Mouse (Mus musculus) small intestine, adult 2 months (tissue): ENCODE data around the gene Zfp563. TPM values are rescaled to one million over a fixed set of nuclear protein-coding genes. Genes with fewer than 3 reads are reported as not detected.

Experiments
- H3K27ac ChIP-seq: fragments of 200-500 bp; 2 replicates; pipeline ENCODE4 v1.5.1; 2012; ENCODE audit warnings: low read depth, low read length, control low read depth, inconsistent platforms; ENCODE audit not compliant: insufficient read depth
- H3K27me3 ChIP-seq: fragments of 200-500 bp; 2 replicates; pipeline ENCODE4 v1.6.1; 2012; ENCODE audit warnings: mild to moderate bottlenecking, moderate library complexity, low read length, inconsistent platforms; ENCODE audit not compliant: control insufficient read depth, insufficient read depth
- H3K36me3 ChIP-seq: fragments of 200-500 bp; 2 replicates; pipeline ENCODE4 v1.6.1; 2012; ENCODE audit warnings: mild to moderate bottlenecking, low read length, control low read depth, inconsistent platforms; ENCODE audit not compliant: control insufficient read depth, insufficient read depth
- H3K4me1 ChIP-seq: fragments of 200-500 bp; 2 replicates; pipeline ENCODE4 v1.6.1; 2012; ENCODE audit warnings: low read length, inconsistent platforms, mixed read lengths; ENCODE audit not compliant: control insufficient read depth, insufficient read depth, insufficient read length
- H3K4me3 ChIP-seq: fragments of 200-500 bp; 2 replicates; pipeline ENCODE4 v1.5.1; 2012; ENCODE audit warnings: low read depth, mild to moderate bottlenecking, control low read depth, inconsistent platforms, low read length, moderate library complexity
- CTCF ChIP-seq: fragments of 200-500 bp; IDR thresholded peaks from 2 replicates; pipeline ENCODE4 v1.5.1; 2012; ENCODE audit warnings: low read depth, mild to moderate bottlenecking, control low read depth, inconsistent platforms, low read length, moderate library complexity, mixed read lengths; ENCODE audit not compliant: insufficient replicate concordance, insufficient read length; ENCODE audit errors: extremely low read depth
- POLR2A ChIP-seq: fragments of 200-500 bp; IDR thresholded peaks from 2 replicates; pipeline ENCODE4 v1.6.1; 2012; ENCODE audit warnings: low read depth, mild to moderate bottlenecking, control low read depth, inconsistent platforms, low read length, moderate library complexity
- WGBS: fragments of 180-500 bp; shearing (Covaris S2); methylation state at CpG from one replicate; pipeline ENCODE4 v1.1.7; 2018; 5-methylcytosine and 5-hydroxymethylcytosine counted together
- polyA plus RNA-seq: library from polyadenylated mRNA; depleted of rRNA; stranded (reverse); fragments of >200 nt; gene quantifications from 2 replicates; pipeline ENCODE4 v1.2.3, GENCODE M21; 2012; rRNA removed

Zfp563 gene
- 0.35 and 0.51 TPM in 2 replicates for polyA plus RNA-seq

DNA sequence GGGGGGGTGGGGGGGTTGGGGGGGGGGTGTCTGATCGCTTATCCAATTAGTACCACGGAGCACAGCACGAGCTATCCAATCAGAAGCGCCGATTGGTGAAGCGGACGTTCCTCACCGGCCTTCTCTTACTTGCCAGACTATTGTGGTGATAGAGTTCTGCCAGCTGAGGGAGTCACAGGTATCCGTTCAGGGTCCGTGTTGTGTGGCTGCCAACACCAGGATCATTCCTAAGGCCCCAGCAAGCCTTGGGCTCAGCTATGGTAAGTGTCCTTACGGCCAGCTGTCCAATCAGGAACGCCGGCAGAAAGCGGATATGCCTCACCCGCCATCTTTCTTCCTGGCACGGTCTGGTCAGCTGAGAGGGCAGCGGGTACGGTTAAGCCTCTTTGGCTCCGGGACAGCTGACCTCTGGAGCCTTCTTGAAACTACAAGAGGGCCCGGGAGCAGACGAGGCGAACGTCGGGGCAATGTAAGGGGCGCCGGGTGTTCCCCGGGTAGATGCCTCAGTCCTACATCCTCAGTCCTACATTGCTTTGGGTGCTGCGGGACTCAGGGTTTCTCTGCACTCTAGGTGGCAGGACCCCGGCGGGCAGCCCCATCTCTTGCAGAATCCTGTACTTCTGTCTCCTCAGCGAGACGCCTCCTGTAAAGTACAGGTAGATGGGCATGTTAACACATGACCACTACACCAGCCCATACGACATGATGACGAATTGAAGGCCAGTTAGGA lies at the start of gene Zfp563:
Gene Zfp563, plus strand, starts transcription at position 91 of the 730 bp plus-strand sequence.
- H3K27me3 ChIP-seq = no peaks in the 10 kb centered on the region
- no peaks in the 10 kb centered on the region for H3K36me3 ChIP-seq
- H3K27ac ChIP-seq = peak within 1 kb of the TSS; percentile 58
- H3K4me3 ChIP-seq = peak within 1 kb of the TSS; percentile 64
- H3K4me1 ChIP-seq = peaks cover 2% of the 10 kb centered on the region; the same call in 1 of the 2 replicates
- TF ChIP-seq CTCF (no peak), POLR2A (no peak)
- WGBS = 4% methylated on average over 34 of the region's 34 CpGs

DNA sequence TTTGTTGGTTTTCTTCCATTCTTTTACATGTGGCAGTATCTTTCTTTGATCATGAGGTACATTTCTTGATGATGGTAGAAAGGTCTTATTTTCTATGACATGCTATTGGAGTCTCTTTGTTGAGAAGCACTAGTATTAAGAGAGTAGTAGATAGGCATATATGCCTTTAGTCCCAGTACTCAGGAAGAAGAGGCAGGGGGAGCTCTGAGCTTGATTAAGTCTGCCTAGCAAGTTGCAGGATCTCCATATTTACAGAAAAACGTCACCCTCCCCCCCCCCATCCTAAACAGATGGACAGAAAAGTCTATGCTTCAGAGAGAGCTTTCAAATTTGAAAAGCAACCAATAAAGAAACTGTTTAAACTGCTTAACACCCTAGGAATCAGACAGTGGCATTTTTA lies 30.3 kb upstream of the Zfp563 start:
- WGBS = 4% methylated on average over 1 of the region's 1 CpGs
- Histone ChIP-seq H3K27ac (no peak overlapping the region), H3K36me3 (no peaks in the 10 kb centered on the region), H3K4me1 (no peaks in the 10 kb centered on the region), H3K27me3 (no peaks in the 10 kb centered on the region), H3K4me3 (no peak overlapping the region)
- no peak for TF ChIP-seq CTCF
- TF ChIP-seq POLR2A = no peak

DNA sequence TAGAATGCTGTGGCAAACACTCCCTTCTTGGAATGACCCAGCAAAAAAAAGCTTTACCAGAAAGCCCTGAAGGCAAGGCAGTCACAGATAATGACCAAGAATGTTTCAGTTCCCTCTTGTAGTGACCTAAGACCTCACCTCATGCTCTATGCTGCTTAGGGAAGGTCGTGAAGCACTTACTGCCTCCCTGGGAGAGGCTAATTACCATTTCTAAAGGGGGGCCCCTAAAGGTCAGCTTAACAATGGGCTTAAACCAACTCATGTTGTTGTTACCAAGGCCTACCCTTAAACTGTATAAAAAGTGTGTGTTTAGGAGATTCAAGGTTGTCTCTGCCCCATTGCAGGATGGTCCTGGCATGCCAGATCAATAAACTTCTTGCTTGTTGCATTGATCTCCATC lies 26.1 kb upstream of the Zfp563 start:
- Histone ChIP-seq H3K27ac (no peak overlapping the region), H3K36me3 (no peaks in the 10 kb centered on the region), H3K27me3 (no peaks in the 10 kb centered on the region), H3K4me1 (no peaks in the 10 kb centered on the region), H3K4me3 (no peak overlapping the region)
- 0% methylated on average over 1 of the region's 1 CpGs for WGBS
- TF ChIP-seq CTCF (no peak), POLR2A (no peak)

DNA sequence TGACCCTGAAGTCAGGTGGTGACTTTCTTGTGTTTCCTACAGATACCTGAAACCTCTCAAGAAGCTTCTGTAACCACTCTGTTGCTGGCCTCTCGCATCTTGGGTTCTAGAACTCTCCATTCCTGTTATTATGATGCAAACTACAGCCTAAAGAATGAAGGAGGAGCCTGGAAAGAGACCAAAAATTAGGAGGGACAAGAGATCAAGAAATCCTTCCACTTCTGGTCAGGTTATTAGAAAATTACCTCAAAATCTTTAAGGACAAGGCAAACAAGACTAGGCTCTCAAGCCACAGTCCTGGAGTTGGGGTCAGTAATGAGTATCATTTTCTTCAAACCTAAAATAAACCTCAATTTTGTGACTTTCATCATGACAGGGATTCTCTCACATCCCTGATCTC lies 21.2 kb upstream of the Zfp563 start, which contains the start of gene 4921501E09Rik:
Gene 4921501E09Rik, minus strand, starts transcription at position 101 of the 400 bp plus-strand sequence.
- WGBS = 44% methylated on average over 1 of the region's 1 CpGs
- no peaks in the 10 kb centered on the region for H3K27me3 ChIP-seq
- no peak for TF ChIP-seq POLR2A
- TF ChIP-seq CTCF = no peak

DNA sequence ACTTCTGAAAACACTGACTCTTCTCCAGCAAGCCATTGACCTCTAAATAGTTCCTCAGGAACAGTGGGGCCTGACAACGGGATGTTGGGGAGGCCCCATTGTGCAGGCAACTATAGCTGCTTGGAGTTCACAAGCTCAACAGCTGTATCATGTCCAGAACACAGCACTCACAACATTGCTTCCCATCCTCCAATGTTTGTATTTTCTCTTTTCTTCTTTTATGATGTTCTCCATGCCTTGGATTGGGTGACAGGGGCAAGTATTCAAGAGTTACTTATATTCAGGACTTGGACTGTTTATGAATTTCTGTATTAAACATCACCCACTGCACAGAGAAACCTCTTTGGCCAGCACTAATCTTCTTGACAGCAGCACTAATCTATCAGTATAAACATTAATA lies 2.5 kb downstream of the Zfp563 start:
- no peak overlapping the region for H3K4me3 ChIP-seq
- WGBS = 81% methylated on average over 1 of the region's 1 CpGs
- H3K36me3 ChIP-seq = no peaks in the 10 kb centered on the region
- peaks cover 2% of the 10 kb centered on the region; the same call in 1 of the 2 replicates for H3K4me1 ChIP-seq
- TF ChIP-seq POLR2A (no peak), CTCF (no peak)
- 0 out of 2 replicates have a peak overlapping the region, but pooled peaks have one; percentile 14 for H3K27ac ChIP-seq
- no peaks in the 10 kb centered on the region for H3K27me3 ChIP-seq

More for the DNA sequence above, 21.2 kb upstream of the Zfp563 start, which contains the start of gene 4921501E09Rik:
- Histone ChIP-seq H3K27ac (no peak within 1 kb of the TSS), H3K4me1 (no peaks in the 10 kb centered on the region), H3K36me3 (no peaks in the 10 kb centered on the region), H3K4me3 (no peak within 1 kb of the TSS)

DNA sequence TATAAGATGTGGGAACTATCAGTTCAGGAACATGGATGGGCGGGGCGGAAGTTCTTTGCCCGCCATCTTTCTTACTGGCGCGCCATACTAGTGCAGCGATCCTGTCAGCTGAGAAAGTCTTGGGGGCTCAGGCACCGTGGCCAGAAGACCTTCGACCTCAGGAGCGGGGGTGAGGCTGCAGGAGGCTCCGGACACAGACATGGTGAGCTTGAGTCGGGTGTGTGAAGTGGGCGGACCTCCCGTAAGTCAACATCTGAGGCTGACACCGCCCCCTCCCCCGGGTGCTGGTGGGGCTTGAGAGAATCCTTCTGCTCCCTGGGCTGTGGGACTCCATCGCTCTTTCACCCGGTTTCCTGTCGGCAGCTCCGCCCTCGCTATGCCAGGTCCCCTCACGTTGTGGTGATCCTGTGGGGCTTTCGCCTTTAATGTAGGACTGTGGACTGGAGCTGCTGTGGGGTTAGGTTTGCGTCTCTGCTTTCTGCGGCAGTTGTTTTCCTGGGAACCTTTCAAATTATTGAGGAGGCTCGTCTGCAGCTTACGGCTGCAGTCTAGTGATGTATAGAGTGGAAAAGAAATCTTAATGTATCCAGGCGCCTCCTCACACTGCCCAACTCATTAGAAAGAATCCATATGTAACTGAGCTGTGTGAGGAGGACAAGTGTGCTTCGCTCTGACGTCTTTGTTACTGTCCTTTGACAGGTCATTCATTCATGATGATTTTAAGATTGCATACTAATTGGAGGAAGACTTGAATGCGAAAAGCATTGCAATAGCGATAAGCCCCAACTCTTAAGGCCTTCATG lies 3.5 kb downstream of the Zfp563 start:
- Histone ChIP-seq H3K27ac (peak overlapping the region; percentile 61), H3K27me3 (no peaks in the 10 kb centered on the region), H3K36me3 (no peaks in the 10 kb centered on the region), H3K4me3 (peak overlapping the region; percentile 93), H3K4me1 (peaks cover 2% of the 10 kb centered on the region; the same call in 1 of the 2 replicates)
- no peak for TF ChIP-seq POLR2A
- TF ChIP-seq CTCF = no peak
- WGBS = 1% methylated on average over 31 of the region's 31 CpGs

DNA sequence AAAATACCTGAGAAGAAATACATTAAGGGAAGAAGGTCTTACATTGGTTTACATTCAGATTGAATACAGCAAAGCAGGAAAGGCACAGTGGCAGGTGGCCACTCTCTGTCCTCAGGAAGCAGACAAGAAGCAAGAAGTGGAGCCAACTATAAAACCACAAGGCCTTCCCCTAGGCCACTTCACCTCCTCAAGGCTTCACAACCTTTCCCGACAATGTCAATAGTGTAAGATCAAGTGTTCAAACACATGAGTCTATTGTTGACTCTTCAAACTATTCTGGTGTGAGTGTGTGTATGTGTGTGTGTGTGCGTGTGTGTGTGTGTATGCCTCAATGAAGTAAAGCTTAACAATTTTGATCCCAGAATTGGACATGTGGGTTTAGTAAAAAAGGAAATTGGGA lies 8.3 kb downstream of the Zfp563 start:
- Histone ChIP-seq H3K4me1 (no peaks in the 10 kb centered on the region; the same call in 1 of the 2 replicates), H3K27ac (no peak overlapping the region), H3K4me3 (no peak overlapping the region), H3K27me3 (no peaks in the 10 kb centered on the region), H3K36me3 (0 out of 2 replicates have a peak, but pooled peaks cover 2% of the 10 kb centered on the region)
- TF ChIP-seq CTCF (no peak), POLR2A (no peak)
- 84% methylated on average over 2 of the region's 2 CpGs for WGBS

DNA sequence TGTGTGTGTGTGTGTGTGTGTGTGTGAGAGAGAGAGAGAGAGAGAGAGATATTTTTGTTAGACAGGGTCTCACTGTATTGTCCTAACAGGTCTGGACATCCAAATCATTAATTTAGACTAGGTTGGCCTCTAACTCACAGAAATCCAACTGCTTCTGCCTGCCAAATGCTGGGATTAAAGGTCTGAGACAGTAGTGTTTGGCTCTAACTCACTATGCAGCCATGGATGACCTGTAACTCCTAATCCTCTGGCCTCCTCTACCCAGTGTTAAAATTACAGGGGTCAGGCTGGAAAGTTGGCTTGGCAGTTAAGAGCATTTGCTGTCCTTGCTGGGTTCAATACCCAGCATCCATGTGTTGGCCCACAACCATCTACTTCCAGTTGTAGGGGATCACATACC lies 35.4 kb downstream of the Zfp563 start:
- Histone ChIP-seq H3K4me1 (no peaks in the 10 kb centered on the region), H3K36me3 (no peaks in the 10 kb centered on the region), H3K27me3 (no peaks in the 10 kb centered on the region), H3K27ac (no peak overlapping the region), H3K4me3 (no peak overlapping the region)
- TF ChIP-seq CTCF (no peak), POLR2A (no peak)
